Mouse (Mus musculus) lung, embryonic 14.5 days (tissue): ENCODE results near the gene Grin1. TPM values are rescaled to one million over a fixed set of nuclear protein-coding genes. Genes with fewer than 3 reads are reported as not detected.

Source experiments
- ATAC-seq: fragments of 200-750 bp; cut with Nextera tagmentation; 2 replicates; pipeline ENCODE4 v1.8.0; 2017; ENCODE audit warnings: mild to moderate bottlenecking, moderate TSS enrichment, moderate library complexity; ENCODE audit not compliant: insufficient read depth
- DNase-seq: peaks from one replicate; pipeline ENCODE4 v3.0.0-alpha.2; 2015
- H3K27ac ChIP-seq: fragments of 300-500 bp; sonication (generic); 2 replicates; pipeline ENCODE4 v1.5.1; 2014; ENCODE audit warnings: low read depth, mild to moderate bottlenecking, moderate library complexity
- H3K27me3 ChIP-seq: fragments of 300-500 bp; sonication (generic); 2 replicates; pipeline ENCODE4 v1.6.1; 2014; ENCODE audit warnings: low read length, control low read depth; ENCODE audit not compliant: insufficient read depth
- H3K36me3 ChIP-seq: fragments of 300-500 bp; sonication (generic); 2 replicates; pipeline ENCODE4 v1.6.1; 2014; ENCODE audit warnings: control low read depth; ENCODE audit not compliant: insufficient read depth
- H3K4me1 ChIP-seq: fragments of 300-500 bp; sonication (generic); 2 replicates; pipeline ENCODE4 v1.6.1; 2014; ENCODE audit warnings: antibody characterized with exemption, control low read depth; ENCODE audit not compliant: insufficient read depth
- H3K4me2 ChIP-seq: fragments of 300-500 bp; sonication (generic); 2 replicates; pipeline ENCODE4 v1.6.1; 2014; ENCODE audit warnings: mild to moderate bottlenecking
- H3K4me3 ChIP-seq: fragments of 300-500 bp; sonication (generic); 2 replicates; pipeline ENCODE4 v1.5.1; 2014; ENCODE audit warnings: low read depth, low read length
- H3K9ac ChIP-seq: fragments of 300-500 bp; sonication (generic); 2 replicates; pipeline ENCODE4 v1.6.1; 2014
- H3K9me3 ChIP-seq: fragments of 300-500 bp; sonication (generic); 2 replicates; pipeline ENCODE4 v1.6.1; 2016; ENCODE audit warnings: low read depth, low read length, control low read depth
- CTCF ChIP-seq: IDR thresholded peaks from 2 replicates; pipeline ENCODE4 v1.5.1; 2016; ENCODE audit warnings: antibody characterized with exemption, low read depth
- WGBS: fragments of 180-500 bp; shearing (Covaris S2); extraction: QIAGEN DNeasy Blood & Tissue Kit; methylation state at CpG from one replicate; pipeline ENCODE4 v1.1.7; 2014; 5-methylcytosine and 5-hydroxymethylcytosine counted together
- polyA plus RNA-seq: library from polyadenylated mRNA; unstranded; fragments of >200 nt; fragmentation: Nextera tagmentation; extraction: Ambion mirVana; gene quantifications from 2 replicates; pipeline ENCODE4 v1.2.1, GENCODE M21; 2014

The Grin1 gene
- polyA plus RNA-seq, 1 experiment from 2014 or later, result 0.84 TPM

DNA sequence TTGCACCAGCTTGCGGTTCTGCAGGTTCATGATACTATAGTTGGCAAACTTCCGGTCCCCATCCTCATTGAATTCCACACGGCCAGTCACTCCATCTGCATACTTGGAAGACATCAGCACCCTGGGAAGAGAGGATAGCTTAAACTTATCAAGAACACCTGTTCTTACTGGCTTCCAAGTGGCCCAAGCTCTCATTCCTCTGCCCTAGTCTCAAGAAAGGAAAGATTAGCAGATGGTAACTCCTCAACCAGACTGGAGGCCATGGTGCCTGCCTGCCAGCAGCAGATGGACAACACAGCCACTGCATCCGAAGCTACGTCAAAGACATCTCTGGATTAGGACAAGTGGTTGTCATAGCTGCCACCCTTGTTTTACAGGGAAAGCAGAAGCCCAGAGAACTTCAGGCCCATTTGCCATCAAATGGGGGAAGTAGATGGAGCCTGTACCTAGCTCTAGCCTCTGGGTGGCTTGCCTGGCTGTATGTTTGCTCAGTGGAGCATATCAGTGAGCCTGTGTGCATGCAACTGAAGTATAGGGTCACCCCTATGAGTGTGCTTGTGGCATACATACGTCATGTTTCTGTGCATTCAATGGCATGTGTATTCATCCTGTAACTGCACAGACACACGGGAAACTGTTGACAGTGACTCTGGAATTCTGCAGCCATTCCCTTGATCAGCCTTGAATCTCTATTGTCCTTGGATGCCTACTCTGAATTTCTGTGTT lies 14.9 kb downstream of the Grin1 start:
- ATAC-seq (no peak), DNase-seq (no peak)
- WGBS, result 65% methylated on average over 7 of the region's 7 CpGs
- no peaks in the 10 kb centered on the region for H3K9me3 ChIP-seq
- peak overlapping the region; percentile 74 for H3K4me2 ChIP-seq
- H3K36me3 ChIP-seq, result no peaks in the 10 kb centered on the region
- H3K4me3 ChIP-seq, result no peak overlapping the region
- TF ChIP-seq CTCF, result no peak
- H3K4me1 ChIP-seq, result no peaks in the 10 kb centered on the region
- H3K27ac ChIP-seq, result no peak overlapping the region
- peaks cover 14% of the 10 kb centered on the region for H3K27me3 ChIP-seq
- H3K9ac ChIP-seq, result no peak overlapping the region

DNA sequence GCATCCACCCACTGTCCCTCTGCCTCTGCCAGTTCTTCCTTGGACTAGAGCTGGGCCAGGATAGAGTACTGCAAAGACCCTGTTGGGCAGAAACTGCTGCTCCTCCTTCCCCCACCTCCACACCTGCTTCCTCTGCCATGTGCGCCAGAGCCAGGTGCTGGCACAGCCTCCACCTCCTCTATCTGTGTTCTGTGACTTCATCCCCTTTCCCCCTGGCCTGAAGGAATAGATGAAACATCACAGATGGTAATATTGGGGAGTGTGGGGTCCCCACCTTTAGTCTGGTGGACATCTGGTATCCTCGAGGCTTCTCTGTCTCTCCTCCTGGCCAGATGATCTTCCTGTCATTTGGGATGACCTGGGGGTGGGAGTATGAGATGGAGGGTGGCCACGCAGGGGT lies 15.5 kb downstream of the Grin1 start:
- no peak for DNase-seq

GRCm38 (mm10) chr2:25298046-25298445 lies 20.9 kb downstream of the Grin1 start:
- no peaks in the 10 kb centered on the region for H3K36me3 ChIP-seq
- WGBS, result 68% methylated on average over 10 of the region's 10 CpGs
- H3K4me1 ChIP-seq, result no peaks in the 10 kb centered on the region
- no peak overlapping the region for H3K4me2 ChIP-seq
- peaks cover 13% of the 10 kb centered on the region; the same call in 1 of the 2 replicates for H3K27me3 ChIP-seq
- no peak overlapping the region for H3K27ac ChIP-seq
- DNase-seq, result no peak
- TF ChIP-seq CTCF, result no peak
- ATAC-seq, result no peak
- no peaks in the 10 kb centered on the region for H3K9me3 ChIP-seq
- no peak overlapping the region for H3K9ac ChIP-seq
- H3K4me3 ChIP-seq, result no peak overlapping the region

More for the DNA sequence above, 15.5 kb downstream of the Grin1 start:
- Histone ChIP-seq H3K9me3 (no peaks in the 10 kb centered on the region), H3K9ac (no peak overlapping the region), H3K27me3 (peaks cover 14% of the 10 kb centered on the region), H3K4me1 (no peaks in the 10 kb centered on the region), H3K36me3 (no peaks in the 10 kb centered on the region), H3K27ac (no peak overlapping the region), H3K4me2 (no peak overlapping the region), H3K4me3 (no peak overlapping the region)
- no peak for ATAC-seq
- 63% methylated on average over 3 of the region's 3 CpGs for WGBS
- no peak for TF ChIP-seq CTCF

GRCm38 (mm10) chr2:25297093-25297492 lies 21.9 kb downstream of the Grin1 start:
- H3K4me2 ChIP-seq, result no peak overlapping the region
- H3K4me1 ChIP-seq, result no peaks in the 10 kb centered on the region
- no peaks in the 10 kb centered on the region for H3K9me3 ChIP-seq
- H3K27me3 ChIP-seq, result peaks cover 23% of the 10 kb centered on the region
- WGBS, result 74% methylated on average over 8 of the region's 8 CpGs
- no peak overlapping the region for H3K9ac ChIP-seq
- no peak overlapping the region for H3K4me3 ChIP-seq
- ATAC-seq (no peak), DNase-seq (no peak)
- no peak for TF ChIP-seq CTCF
- H3K27ac ChIP-seq, result no peak overlapping the region
- H3K36me3 ChIP-seq, result no peaks in the 10 kb centered on the region

GRCm38 (mm10) chr2:25293706-25294105 lies 25.3 kb downstream of the Grin1 start:
- no peaks in the 10 kb centered on the region for H3K9me3 ChIP-seq
- peaks cover 57% of the 10 kb centered on the region for H3K27me3 ChIP-seq
- no peak overlapping the region for H3K4me3 ChIP-seq

GRCm38 (mm10) chr2:25292856-25293255 lies 26.1 kb downstream of the Grin1 start:
- no peak overlapping the region for H3K27ac ChIP-seq
- DNase-seq (peak; percentile 86), ATAC-seq (peak; percentile 46; the same call in 1 of the 2 replicates)
- H3K9me3 ChIP-seq, result no peaks in the 10 kb centered on the region
- no peaks in the 10 kb centered on the region for H3K4me1 ChIP-seq
- H3K9ac ChIP-seq, result no peak overlapping the region
- TF ChIP-seq CTCF, result peak; percentile 88
- H3K4me3 ChIP-seq, result no peak overlapping the region; the same call in 1 of the 2 replicates
- H3K36me3 ChIP-seq, result no peaks in the 10 kb centered on the region
- H3K4me2 ChIP-seq, result no peak overlapping the region
- WGBS, result 0% methylated on average over 1 of the region's 1 CpGs
- H3K27me3 ChIP-seq, result peaks cover 65% of the 10 kb centered on the region

More at GRCm38 (mm10) chr2:25293706-25294105, 25.3 kb downstream of the Grin1 start:
- WGBS, result 64% methylated on average over 9 of the region's 9 CpGs
- Histone ChIP-seq H3K4me1 (no peaks in the 10 kb centered on the region), H3K27ac (no peak overlapping the region), H3K4me2 (no peak overlapping the region), H3K36me3 (no peaks in the 10 kb centered on the region), H3K9ac (no peak overlapping the region)
- ATAC-seq, result no peak
- DNase-seq, result no peak
- TF ChIP-seq CTCF, result no peak

GRCm38 (mm10) chr2:25292054-25292544 lies 26.9 kb downstream of the Grin1 start:
- ATAC-seq (no peak; the same call in 1 of the 2 replicates), DNase-seq (peak; percentile 24)
- Histone ChIP-seq H3K27ac (no peak overlapping the region), H3K27me3 (peaks cover 63% of the 10 kb centered on the region), H3K4me3 (peak overlapping the region; percentile 32), H3K4me2 (peak overlapping the region; percentile 56), H3K9me3 (no peaks in the 10 kb centered on the region), H3K4me1 (0 out of 2 replicates have a peak, but pooled peaks cover 2% of the 10 kb centered on the region), H3K9ac (peak overlapping the region; percentile 6; the same call in 1 of the 2 replicates), H3K36me3 (no peaks in the 10 kb centered on the region)
- TF ChIP-seq CTCF, result no peak
- WGBS, result 4% methylated on average over 29 of the region's 43 CpGs
